Mouse (Mus musculus) limb, embryonic 10.5 days (tissue): Measurements from ENCODE around the gene Ptchd4. TPM values are rescaled to one million over a fixed set of nuclear protein-coding genes. Genes with fewer than 3 reads are reported as not detected.

ENCODE experiments used
- DNase-seq: peaks from one replicate; pipeline ENCODE4 v3.0.0-alpha.2; 2017; ENCODE audit warnings: low spot score
- H3K27ac ChIP-seq: fragments of 300-500 bp; sonication (generic); 2 replicates; pipeline ENCODE4 v1.5.1; 2016; ENCODE audit warnings: mild to moderate bottlenecking
- H3K27me3 ChIP-seq: fragments of 300-500 bp; sonication (generic); 2 replicates; pipeline ENCODE4 v1.6.1; 2016; ENCODE audit warnings: low read depth, mild to moderate bottlenecking; ENCODE audit not compliant: poor library complexity, severe bottlenecking
- H3K36me3 ChIP-seq: fragments of 300-500 bp; sonication (generic); 2 replicates; pipeline ENCODE4 v1.6.1; 2016; ENCODE audit warnings: mild to moderate bottlenecking, moderate library complexity
- H3K4me1 ChIP-seq: fragments of 300-500 bp; sonication (generic); 2 replicates; pipeline ENCODE4 v1.6.1; 2016
- H3K4me3 ChIP-seq: fragments of 300-500 bp; sonication (generic); 2 replicates; pipeline ENCODE4 v1.5.1; 2016; ENCODE audit warnings: mild to moderate bottlenecking, moderate library complexity
- H3K9me3 ChIP-seq: fragments of 300-500 bp; sonication (generic); replicated peaks from 2 replicates; pipeline ENCODE4 v1.6.1; 2016; ENCODE audit warnings: mild to moderate bottlenecking
- WGBS: fragments of 180-500 bp; shearing (Covaris S2); methylation state at CpG from one replicate; pipeline ENCODE4 v1.1.7; 2016; 5-methylcytosine and 5-hydroxymethylcytosine counted together
- polyA plus RNA-seq: library from polyadenylated mRNA; unstranded; fragments of >200 nt; fragmentation: Nextera tagmentation; extraction: Ambion mirVana; gene quantifications from 2 replicates; pipeline ENCODE4 v1.2.1, GENCODE M21; 2016

The Ptchd4 gene
- polyA plus RNA-seq, 1 experiment from 2014 or later, result 0.81 TPM

DNA sequence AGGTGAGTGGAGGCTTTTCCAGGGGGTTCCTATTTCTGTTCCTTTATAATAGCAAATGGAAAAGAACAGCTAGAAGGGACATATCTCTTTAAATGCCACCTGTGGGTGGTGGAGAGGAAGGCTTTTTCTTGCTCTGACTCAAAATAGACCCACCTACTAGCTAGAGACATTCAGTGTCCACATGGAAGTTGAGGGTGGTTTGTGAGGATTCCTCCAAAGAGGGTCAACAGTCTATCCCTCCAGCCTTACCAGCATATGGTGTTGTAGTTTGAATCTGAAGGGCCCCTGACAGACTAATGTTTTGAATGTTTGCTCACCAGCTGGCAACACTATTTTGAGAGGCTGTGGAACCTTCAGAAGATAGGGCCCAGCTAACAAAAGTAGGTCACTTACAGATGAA lies 147.0 kb downstream of the Ptchd4 start:
- H3K4me3 ChIP-seq, result no peak overlapping the region
- DNase-seq, result no peak
- H3K4me1 ChIP-seq, result no peaks in the 10 kb centered on the region
- no peaks in the 10 kb centered on the region for H3K36me3 ChIP-seq
- no peaks in the 10 kb centered on the region for H3K9me3 ChIP-seq
- H3K27ac ChIP-seq, result no peak overlapping the region
- no peaks in the 10 kb centered on the region for H3K27me3 ChIP-seq

DNA sequence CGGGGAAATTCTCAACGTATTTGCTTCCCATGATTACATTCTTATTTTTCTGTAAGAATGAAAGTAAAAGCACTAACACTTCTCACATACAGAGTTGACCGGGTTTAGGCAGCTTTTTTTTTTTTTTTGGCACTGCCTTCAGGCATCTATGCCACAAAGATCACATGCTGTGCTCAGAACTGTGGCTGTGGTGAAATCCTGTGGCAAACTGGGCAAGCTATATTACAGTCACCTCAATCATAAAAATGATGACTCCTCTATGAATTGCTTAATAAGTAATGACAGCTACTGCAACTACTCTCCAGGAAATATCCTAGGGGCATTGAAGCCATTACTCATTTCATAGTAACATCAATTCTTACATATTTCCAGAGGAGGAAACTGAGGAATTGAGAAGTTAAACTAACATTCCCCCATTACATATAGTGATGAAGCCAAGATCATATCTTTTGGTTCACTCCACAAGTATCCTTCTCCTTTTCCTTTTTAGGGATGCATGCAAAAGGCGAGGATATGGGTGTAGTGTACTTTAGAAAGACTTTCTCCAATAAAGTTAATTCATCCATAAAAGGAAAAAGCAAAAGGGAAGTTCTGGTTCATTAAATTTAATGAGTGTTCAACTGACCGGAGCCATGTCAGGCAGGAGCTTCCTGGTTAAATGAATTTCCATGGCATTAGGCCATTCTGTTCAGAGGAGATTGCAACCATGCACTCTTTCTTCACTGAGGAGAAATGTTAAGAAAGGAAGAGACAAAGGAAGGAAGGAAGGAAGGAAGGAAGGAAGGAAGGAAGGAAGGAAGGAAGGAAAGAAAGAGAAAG lies 164.6 kb downstream of the Ptchd4 start:
- H3K4me1 ChIP-seq, result no peaks in the 10 kb centered on the region
- no peak overlapping the region for H3K4me3 ChIP-seq
- no peaks in the 10 kb centered on the region for H3K27me3 ChIP-seq
- no peaks in the 10 kb centered on the region for H3K9me3 ChIP-seq
- H3K27ac ChIP-seq, result no peak overlapping the region
- H3K36me3 ChIP-seq, result no peaks in the 10 kb centered on the region
- WGBS, result 77% methylated on average over 5 of the region's 5 CpGs
- DNase-seq, result no peak

- Histone ChIP-seq H3K9me3 (no peaks in the 10 kb centered on the region), H3K27ac (no peak overlapping the region), H3K36me3 (no peaks in the 10 kb centered on the region), H3K27me3 (no peaks in the 10 kb centered on the region), H3K4me3 (no peak overlapping the region), H3K4me1 (no peaks in the 10 kb centered on the region)
- 87% methylated on average over 9 of the region's 9 CpGs for WGBS
- no peak for DNase-seq
These were observed 193.9 kb downstream of the Ptchd4 start for GRCm38 (mm10) chr17:42509356-42510262.

DNA sequence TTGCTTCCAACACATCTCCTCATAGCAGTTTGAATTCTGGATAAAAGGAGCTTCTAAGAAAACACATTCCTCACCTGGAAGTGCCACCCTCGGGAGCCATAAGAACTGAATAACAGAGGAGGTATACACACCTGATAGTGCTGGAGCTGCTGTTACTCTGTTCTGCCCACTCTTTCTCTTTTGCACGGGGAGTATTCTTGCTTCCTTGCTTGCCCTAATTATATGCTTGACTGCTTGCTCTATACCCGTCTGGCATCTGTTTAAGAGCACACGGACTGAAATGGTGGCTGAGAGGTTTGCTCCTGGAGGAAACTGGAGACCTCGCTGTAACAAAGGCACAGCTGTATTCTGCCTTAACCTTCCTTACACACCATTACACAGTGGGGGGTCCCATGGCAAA lies 214.4 kb downstream of the Ptchd4 start:
- 66% methylated on average over 5 of the region's 5 CpGs for WGBS

GRCm38 (mm10) chr17:42549578-42549977 lies 233.8 kb downstream of the Ptchd4 start:
- Histone ChIP-seq H3K4me3 (no peak overlapping the region), H3K9me3 (no peaks in the 10 kb centered on the region), H3K36me3 (no peaks in the 10 kb centered on the region), H3K4me1 (no peaks in the 10 kb centered on the region), H3K27ac (no peak overlapping the region), H3K27me3 (no peaks in the 10 kb centered on the region)
- WGBS, result 96% methylated on average over 2 of the region's 2 CpGs
- no peak for DNase-seq

More for the DNA sequence above, 214.4 kb downstream of the Ptchd4 start:
- no peaks in the 10 kb centered on the region for H3K36me3 ChIP-seq
- no peak overlapping the region for H3K4me3 ChIP-seq
- no peaks in the 10 kb centered on the region for H3K27me3 ChIP-seq
- no peak for DNase-seq
- H3K4me1 ChIP-seq, result no peaks in the 10 kb centered on the region
- no peak overlapping the region for H3K27ac ChIP-seq
- H3K9me3 ChIP-seq, result no peaks in the 10 kb centered on the region
